Mouse (Mus musculus): ENCODE measurements around the gene Taar8b. TPM values are rescaled to one million over a fixed set of nuclear protein-coding genes. Genes with fewer than 3 reads are reported as not detected.
"Not testable (repeated sequence)": the region's sequence is repeated elsewhere in the genome, so short reads cannot be mapped to it uniquely, and the experiment has no call there.

Taar8b gene
- polyA plus RNA-seq, 1 experiment from 2014 or later: not detected

GRCm38 (mm10) chr10:24108236-24108635 lies 16.1 kb upstream of the Taar8b start:
- no peak overlapping the region for H3K4me2 ChIP-seq (ENCODE audit: low read length)
- no peaks in the 10 kb centered on the region for H3K27me3 ChIP-seq (ENCODE audit: control insufficient read depth, insufficient read depth, low read length)
- H3K4me1 ChIP-seq (ENCODE audit: control insufficient read depth, insufficient read depth, low read length): no peaks in the 10 kb centered on the region
- DNase-seq: no peak
- H3K9me3 ChIP-seq (ENCODE audit: control insufficient read depth, low read length): no peaks in the 10 kb centered on the region
- H3K36me3 ChIP-seq (ENCODE audit: control insufficient read depth, insufficient read depth, low read length): no peaks in the 10 kb centered on the region
- no peak overlapping the region for H3K9ac ChIP-seq (replicated peaks; ENCODE audit: low read length)
- ATAC-seq (ENCODE audit: low FRiP score, low TSS enrichment): no peak
- H3K4me3 ChIP-seq (replicated peaks; ENCODE audit: low read depth, low read length): no peak overlapping the region
- 49% methylated on average over 3 of the region's 3 CpGs for WGBS
- H3K27ac ChIP-seq (replicated peaks; ENCODE audit: low read depth, low read length): no peak overlapping the region

- Histone ChIP-seq H3K27me3 (ENCODE audit: control insufficient read depth, insufficient read depth, low read length) (no peaks in the 10 kb centered on the region), H3K9ac (replicated peaks; ENCODE audit: low read length) (no peak overlapping the region), H3K4me1 (ENCODE audit: control insufficient read depth, insufficient read depth, low read length) (no peaks in the 10 kb centered on the region), H3K4me3 (replicated peaks; ENCODE audit: low read depth, low read length) (no peak overlapping the region), H3K36me3 (ENCODE audit: control insufficient read depth, insufficient read depth, low read length) (no peaks in the 10 kb centered on the region), H3K9me3 (ENCODE audit: control insufficient read depth, low read length) (no peaks in the 10 kb centered on the region), H3K27ac (replicated peaks; ENCODE audit: low read depth, low read length) (no peak overlapping the region), H3K4me2 (ENCODE audit: low read length) (no peak overlapping the region)
- no peak for ATAC-seq (ENCODE audit: low FRiP score, low TSS enrichment)
- 66% methylated on average over 5 of the region's 5 CpGs for WGBS
- no peak for DNase-seq
Observed at GRCm38 (mm10) chr10:24107747-24108146, 15.7 kb upstream of the Taar8b start.

GRCm38 (mm10) chr10:24103299-24103698 lies 11.2 kb upstream of the Taar8b start:
- not testable (repeated sequence) for H3K4me1 ChIP-seq (ENCODE audit: control insufficient read depth, insufficient read depth, low read length); ATAC-seq (ENCODE audit: low FRiP score, low TSS enrichment)
- WGBS: 16% methylated on average over 1 of the region's 1 CpGs

GRCm38 (mm10) chr10:24101812-24102211 lies 9.7 kb upstream of the Taar8b start, which contains the start of gene Taar8c:
Taar8c (minus strand) TSS chr10:24101912.
- not testable (repeated sequence) for H3K9me3 ChIP-seq (ENCODE audit: control insufficient read depth, low read length); H3K4me2 ChIP-seq (ENCODE audit: low read length); H3K4me3 ChIP-seq (replicated peaks; ENCODE audit: low read depth, low read length); H3K27me3 ChIP-seq (ENCODE audit: control insufficient read depth, insufficient read depth, low read length); H3K4me1 ChIP-seq (ENCODE audit: control insufficient read depth, insufficient read depth, low read length); H3K9ac ChIP-seq (replicated peaks; ENCODE audit: low read length); H3K36me3 ChIP-seq (ENCODE audit: control insufficient read depth, insufficient read depth, low read length); ATAC-seq (ENCODE audit: low FRiP score, low TSS enrichment); DNase-seq; H3K27ac ChIP-seq (replicated peaks; ENCODE audit: low read depth, low read length)
- WGBS: 96% methylated on average over 1 of the region's 3 CpGs

More at GRCm38 (mm10) chr10:24103299-24103698, 11.2 kb upstream of the Taar8b start:
- H3K9ac ChIP-seq (replicated peaks; ENCODE audit: low read length); DNase-seq; H3K4me3 ChIP-seq (replicated peaks; ENCODE audit: low read depth, low read length); H3K4me2 ChIP-seq (ENCODE audit: low read length); H3K27me3 ChIP-seq (ENCODE audit: control insufficient read depth, insufficient read depth, low read length); H3K9me3 ChIP-seq (ENCODE audit: control insufficient read depth, low read length); H3K27ac ChIP-seq (replicated peaks; ENCODE audit: low read depth, low read length); H3K36me3 ChIP-seq (ENCODE audit: control insufficient read depth, insufficient read depth, low read length): not testable (repeated sequence)

GRCm38 (mm10) chr10:24097010-24097409 lies 4.9 kb upstream of the Taar8b start:
- WGBS: 72% methylated on average over 2 of the region's 2 CpGs

GRCm38 (mm10) chr10:24087168-24087567 lies 4.9 kb downstream of the Taar8b start:
- no peaks in the 10 kb centered on the region for H3K9me3 ChIP-seq (ENCODE audit: control insufficient read depth, low read length)
- no peak overlapping the region for H3K4me3 ChIP-seq (replicated peaks; ENCODE audit: low read depth, low read length)
- no peaks in the 10 kb centered on the region for H3K4me1 ChIP-seq (ENCODE audit: control insufficient read depth, insufficient read depth, low read length)
- ATAC-seq (ENCODE audit: low FRiP score, low TSS enrichment) (no peak), DNase-seq (no peak)
- H3K36me3 ChIP-seq (ENCODE audit: control insufficient read depth, insufficient read depth, low read length): no peaks in the 10 kb centered on the region
- H3K9ac ChIP-seq (replicated peaks; ENCODE audit: low read length): no peak overlapping the region
- H3K27me3 ChIP-seq (ENCODE audit: control insufficient read depth, insufficient read depth, low read length): no peaks in the 10 kb centered on the region
- no peak overlapping the region for H3K27ac ChIP-seq (replicated peaks; ENCODE audit: low read depth, low read length)
- 96% methylated on average over 2 of the region's 2 CpGs for WGBS
- no peak overlapping the region for H3K4me2 ChIP-seq (ENCODE audit: low read length)

More at GRCm38 (mm10) chr10:24097010-24097409, 4.9 kb upstream of the Taar8b start:
- H3K4me1 ChIP-seq (ENCODE audit: control insufficient read depth, insufficient read depth, low read length); H3K9me3 ChIP-seq (ENCODE audit: control insufficient read depth, low read length); H3K4me2 ChIP-seq (ENCODE audit: low read length); H3K27me3 ChIP-seq (ENCODE audit: control insufficient read depth, insufficient read depth, low read length); H3K27ac ChIP-seq (replicated peaks; ENCODE audit: low read depth, low read length); ATAC-seq (ENCODE audit: low FRiP score, low TSS enrichment); DNase-seq; H3K36me3 ChIP-seq (ENCODE audit: control insufficient read depth, insufficient read depth, low read length); H3K4me3 ChIP-seq (replicated peaks; ENCODE audit: low read depth, low read length); H3K9ac ChIP-seq (replicated peaks; ENCODE audit: low read length): not testable (repeated sequence)

- H3K4me3 ChIP-seq (replicated peaks; ENCODE audit: low read depth, low read length): no peak overlapping the region
- 85% methylated on average over 5 of the region's 5 CpGs for WGBS
- H3K9ac ChIP-seq (replicated peaks; ENCODE audit: low read length): no peak overlapping the region
- no peaks in the 10 kb centered on the region for H3K4me1 ChIP-seq (ENCODE audit: control insufficient read depth, insufficient read depth, low read length)
- H3K9me3 ChIP-seq (ENCODE audit: control insufficient read depth, low read length): no peaks in the 10 kb centered on the region
- H3K27me3 ChIP-seq (ENCODE audit: control insufficient read depth, insufficient read depth, low read length): no peaks in the 10 kb centered on the region
- ATAC-seq (ENCODE audit: low FRiP score, low TSS enrichment) (no peak), DNase-seq (no peak)
- no peaks in the 10 kb centered on the region for H3K36me3 ChIP-seq (ENCODE audit: control insufficient read depth, insufficient read depth, low read length)
- H3K4me2 ChIP-seq (ENCODE audit: low read length): no peak overlapping the region
- no peak overlapping the region for H3K27ac ChIP-seq (replicated peaks; ENCODE audit: low read depth, low read length)
Observed at GRCm38 (mm10) chr10:24086555-24086954, 5.5 kb downstream of the Taar8b start.

GRCm38 (mm10) chr10:24085936-24086335 lies 6.2 kb downstream of the Taar8b start:
- no peaks in the 10 kb centered on the region for H3K27me3 ChIP-seq (ENCODE audit: control insufficient read depth, insufficient read depth, low read length)

GRCm38 (mm10) chr10:24080166-24080565 lies 11.9 kb downstream of the Taar8b start:
- no peak overlapping the region for H3K4me2 ChIP-seq (ENCODE audit: low read length)
- no peak overlapping the region for H3K9ac ChIP-seq (replicated peaks; ENCODE audit: low read length)
- DNase-seq (peak; percentile 65), ATAC-seq (ENCODE audit: low FRiP score, low TSS enrichment) (no peak)
- H3K9me3 ChIP-seq (ENCODE audit: control insufficient read depth, low read length): no peaks in the 10 kb centered on the region
- no peak overlapping the region for H3K27ac ChIP-seq (replicated peaks; ENCODE audit: low read depth, low read length)
- no peak overlapping the region for H3K4me3 ChIP-seq (replicated peaks; ENCODE audit: low read depth, low read length)
- 49% methylated on average over 3 of the region's 3 CpGs for WGBS
- no peaks in the 10 kb centered on the region for H3K27me3 ChIP-seq (ENCODE audit: control insufficient read depth, insufficient read depth, low read length)
- no peaks in the 10 kb centered on the region for H3K36me3 ChIP-seq (ENCODE audit: control insufficient read depth, insufficient read depth, low read length)
- no peaks in the 10 kb centered on the region for H3K4me1 ChIP-seq (ENCODE audit: control insufficient read depth, insufficient read depth, low read length)

More at GRCm38 (mm10) chr10:24085936-24086335, 6.2 kb downstream of the Taar8b start:
- H3K4me1 ChIP-seq (ENCODE audit: control insufficient read depth, insufficient read depth, low read length): no peaks in the 10 kb centered on the region
- ATAC-seq (ENCODE audit: low FRiP score, low TSS enrichment) (no peak), DNase-seq (no peak)
- WGBS: 40% methylated on average over 5 of the region's 5 CpGs
- H3K36me3 ChIP-seq (ENCODE audit: control insufficient read depth, insufficient read depth, low read length): no peaks in the 10 kb centered on the region
- no peak overlapping the region for H3K27ac ChIP-seq (replicated peaks; ENCODE audit: low read depth, low read length)
- no peak overlapping the region for H3K9ac ChIP-seq (replicated peaks; ENCODE audit: low read length)
- no peak overlapping the region for H3K4me3 ChIP-seq (replicated peaks; ENCODE audit: low read depth, low read length)
- H3K9me3 ChIP-seq (ENCODE audit: control insufficient read depth, low read length): no peaks in the 10 kb centered on the region
- no peak overlapping the region for H3K4me2 ChIP-seq (ENCODE audit: low read length)

Data from midbrain, embryonic 14.5 days (tissue).